Mouse (Mus musculus): ENCODE data around the gene Sema3f.

DNA sequence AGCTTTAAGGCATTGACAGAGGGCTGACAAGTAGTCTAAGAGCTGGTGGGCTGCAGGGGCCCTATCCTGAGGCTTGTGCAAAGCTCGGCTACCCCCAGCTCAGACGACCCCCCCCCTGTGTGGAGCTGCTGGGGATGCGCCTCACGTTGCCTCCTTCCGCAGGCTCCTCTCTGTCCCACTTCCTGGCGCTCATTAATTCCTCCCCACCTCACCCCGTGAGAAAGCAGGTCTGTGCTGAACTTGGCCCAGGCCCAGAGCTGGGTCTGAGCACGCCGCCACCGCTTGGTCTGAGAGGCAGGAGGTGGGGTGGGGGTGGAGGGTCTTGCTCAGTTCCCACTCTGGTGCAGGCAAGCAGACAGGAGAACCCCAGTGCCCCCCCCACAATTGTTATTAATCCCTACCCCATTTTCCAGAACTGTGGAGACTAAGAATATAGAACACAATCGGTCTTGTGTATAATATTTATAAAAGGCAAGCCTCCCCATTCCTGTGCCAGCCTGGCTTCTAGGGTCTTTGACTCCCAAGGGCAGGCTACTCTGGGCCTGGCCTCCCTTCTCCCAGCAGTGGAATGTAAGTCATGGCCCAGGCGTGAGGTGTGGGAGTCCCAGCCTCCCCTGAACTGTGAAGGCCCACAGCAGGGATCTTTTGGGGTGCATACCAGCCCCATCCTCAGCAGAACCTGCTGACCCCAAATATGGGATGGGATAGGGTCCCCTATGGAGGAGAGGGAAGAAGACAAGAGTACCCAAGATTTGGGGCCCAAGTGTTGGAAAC, 59.4 kb downstream of the Sema3f start:
- TF ChIP-seq CTCF (IDR thresholded peaks at IDR 0.05; ENCODE audit: low read depth) (no peak), EP300 (IDR thresholded peaks at IDR 0.05; ENCODE audit: low read depth) (no peak)
